Mouse (Mus musculus) forebrain, postnatal 0 days (tissue): Measurements from ENCODE around the gene Krtap28-13. TPM values are rescaled to one million over a fixed set of nuclear protein-coding genes. Genes with fewer than 3 reads are reported as not detected.

Experiments used
- ATAC-seq: fragments of 200-750 bp; cut with Nextera tagmentation; 2 replicates; pipeline ENCODE4 v1.8.0; 2017; ENCODE audit warnings: mild to moderate bottlenecking, moderate library complexity
- DNase-seq: peaks from one replicate; pipeline ENCODE4 v3.0.0-alpha.2; 2015
- H3K27ac ChIP-seq: fragments of 300-500 bp; sonication (generic); 2 replicates; pipeline ENCODE4 v1.5.1; 2014; ENCODE audit warnings: low read depth, mild to moderate bottlenecking, antibody characterized with exemption, low read length, moderate library complexity, mixed read lengths
- H3K27me3 ChIP-seq: fragments of 300-500 bp; sonication (generic); 2 replicates; pipeline ENCODE4 v1.6.1; 2014; ENCODE audit warnings: mild to moderate bottlenecking, low read length, mixed read lengths; ENCODE audit not compliant: insufficient read depth
- H3K36me3 ChIP-seq: fragments of 300-500 bp; sonication (generic); 2 replicates; pipeline ENCODE4 v1.6.1; 2014; ENCODE audit warnings: mild to moderate bottlenecking, moderate library complexity; ENCODE audit not compliant: insufficient read depth
- H3K4me1 ChIP-seq: fragments of 300-500 bp; sonication (generic); 2 replicates; pipeline ENCODE4 v1.6.1; 2014; ENCODE audit warnings: antibody characterized with exemption; ENCODE audit not compliant: insufficient read depth
- H3K4me2 ChIP-seq: fragments of 300-500 bp; sonication (generic); 2 replicates; pipeline ENCODE4 v1.6.1; 2014; ENCODE audit warnings: low read depth, mild to moderate bottlenecking, moderate library complexity
- H3K4me3 ChIP-seq: fragments of 300-500 bp; sonication (generic); 2 replicates; pipeline ENCODE4 v1.5.1; 2014; ENCODE audit warnings: low read depth, low read length, mixed read lengths
- H3K9ac ChIP-seq: fragments of 300-500 bp; sonication (generic); 2 replicates; pipeline ENCODE4 v1.6.1; 2014; ENCODE audit warnings: mild to moderate bottlenecking
- H3K9me3 ChIP-seq: fragments of 300-500 bp; sonication (generic); 2 replicates; pipeline ENCODE4 v1.6.1; 2016; ENCODE audit warnings: low read length
- CTCF ChIP-seq: sonication (generic); IDR thresholded peaks from 2 replicates; pipeline ENCODE4 v1.5.1; 2016; ENCODE audit warnings: antibody characterized with exemption, control low read depth, low read depth
- WGBS: fragments of 180-500 bp; shearing (Covaris S2); extraction: QIAGEN DNeasy Blood & Tissue Kit; methylation state at CpG from one replicate; pipeline ENCODE4 v1.1.7; 2014; 5-methylcytosine and 5-hydroxymethylcytosine counted together
- polyA plus RNA-seq: library from polyadenylated mRNA; unstranded; fragments of >200 nt; fragmentation: Nextera tagmentation; extraction: Ambion mirVana; gene quantifications from 2 replicates; pipeline ENCODE4 v1.2.1, GENCODE M21; 2015
- total RNA-seq: library from RNA; depleted of rRNA; stranded (reverse); fragments of >200 nt; gene quantifications from 2 replicates; pipeline ENCODE4 v1.2.3, GENCODE M21; 2014

The Krtap28-13 gene
- total and polyA plus RNA-seq, 2 experiments from 2014 or later, result not detected

DNA sequence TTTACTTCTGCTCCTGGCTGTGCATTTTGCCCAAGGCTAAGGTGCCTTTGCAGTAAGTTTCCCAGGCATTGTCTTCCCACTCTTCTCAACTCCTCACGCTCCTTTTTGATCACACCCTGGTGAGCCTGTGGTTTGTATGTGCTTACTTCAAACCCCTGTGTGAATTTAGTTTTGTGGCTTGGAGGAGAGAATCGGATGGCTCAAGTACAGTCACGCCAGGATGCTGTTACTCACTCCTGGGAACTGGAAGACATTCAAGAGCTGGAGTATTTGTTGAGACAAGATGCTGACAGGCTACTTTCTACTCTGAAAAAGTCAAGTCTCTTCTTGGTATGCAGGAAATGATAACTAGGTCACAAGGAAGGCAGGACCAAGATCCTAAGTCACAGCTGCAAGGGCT is 30.5 kb downstream of the Krtap28-13 start:
- Histone ChIP-seq H3K4me3 (no peak overlapping the region), H3K4me2 (no peak overlapping the region), H3K27ac (no peak overlapping the region), H3K36me3 (no peaks in the 10 kb centered on the region), H3K9me3 (no peaks in the 10 kb centered on the region), H3K4me1 (no peaks in the 10 kb centered on the region), H3K27me3 (no peaks in the 10 kb centered on the region), H3K9ac (no peak overlapping the region)
- TF ChIP-seq CTCF, result no peak
- WGBS, result 79% methylated on average over 3 of the region's 3 CpGs
- DNase-seq, result no peak
- no peak for ATAC-seq

DNA sequence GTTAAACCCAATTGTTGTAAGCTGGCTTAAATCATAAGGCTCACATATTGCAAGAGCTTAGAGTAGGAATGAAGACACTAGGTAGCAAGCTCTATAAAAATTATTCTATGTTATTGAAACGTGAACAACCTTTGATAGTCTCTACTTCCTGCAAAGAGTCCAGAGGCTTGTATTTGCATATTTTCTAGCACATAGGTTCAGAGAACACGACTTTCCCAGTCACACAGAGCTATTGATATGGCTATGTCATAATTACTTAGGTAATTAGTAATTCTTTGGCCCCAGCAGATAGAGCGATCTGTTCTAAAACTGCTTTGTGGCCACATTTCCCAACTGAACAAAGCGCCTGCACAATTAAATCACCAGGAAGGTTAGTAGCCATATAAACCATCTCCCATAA is 36.2 kb downstream of the Krtap28-13 start:
- H3K4me1 ChIP-seq, result no peaks in the 10 kb centered on the region
- no peak for DNase-seq
- H3K36me3 ChIP-seq, result no peaks in the 10 kb centered on the region
- ATAC-seq, result no peak
- H3K9me3 ChIP-seq, result no peaks in the 10 kb centered on the region
- no peak overlapping the region for H3K4me2 ChIP-seq
- no peak overlapping the region for H3K27ac ChIP-seq
- no peak overlapping the region for H3K4me3 ChIP-seq
- no peak overlapping the region for H3K9ac ChIP-seq
- WGBS, result 73% methylated on average over 4 of the region's 4 CpGs
- no peaks in the 10 kb centered on the region for H3K27me3 ChIP-seq
- TF ChIP-seq CTCF, result no peak

DNA sequence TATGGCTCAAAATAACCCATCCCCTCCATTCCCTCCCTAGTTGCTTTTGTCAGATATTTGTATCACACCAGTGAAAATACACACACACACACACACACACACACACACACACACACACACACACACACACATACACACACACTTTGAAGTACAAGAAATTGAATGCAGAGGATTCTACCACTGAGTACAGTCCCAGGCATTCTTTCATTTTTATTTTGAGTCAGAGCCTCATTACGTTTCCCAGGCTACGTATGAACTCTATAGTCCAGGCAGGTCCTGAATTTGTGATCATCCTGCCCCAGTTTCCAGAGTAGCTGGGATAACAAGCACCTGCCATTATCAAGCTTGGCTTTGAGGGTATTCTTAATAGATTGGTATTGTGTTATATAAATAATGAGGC is 38.4 kb downstream of the Krtap28-13 start:
- ATAC-seq (no peak), DNase-seq (no peak)
- Histone ChIP-seq H3K36me3 (no peaks in the 10 kb centered on the region), H3K4me3 (no peak overlapping the region), H3K27ac (no peak overlapping the region), H3K9ac (no peak overlapping the region), H3K4me1 (no peaks in the 10 kb centered on the region), H3K9me3 (no peaks in the 10 kb centered on the region), H3K27me3 (no peaks in the 10 kb centered on the region), H3K4me2 (no peak overlapping the region)
- WGBS, result 52% methylated on average over 2 of the region's 2 CpGs
- TF ChIP-seq CTCF, result no peak

DNA sequence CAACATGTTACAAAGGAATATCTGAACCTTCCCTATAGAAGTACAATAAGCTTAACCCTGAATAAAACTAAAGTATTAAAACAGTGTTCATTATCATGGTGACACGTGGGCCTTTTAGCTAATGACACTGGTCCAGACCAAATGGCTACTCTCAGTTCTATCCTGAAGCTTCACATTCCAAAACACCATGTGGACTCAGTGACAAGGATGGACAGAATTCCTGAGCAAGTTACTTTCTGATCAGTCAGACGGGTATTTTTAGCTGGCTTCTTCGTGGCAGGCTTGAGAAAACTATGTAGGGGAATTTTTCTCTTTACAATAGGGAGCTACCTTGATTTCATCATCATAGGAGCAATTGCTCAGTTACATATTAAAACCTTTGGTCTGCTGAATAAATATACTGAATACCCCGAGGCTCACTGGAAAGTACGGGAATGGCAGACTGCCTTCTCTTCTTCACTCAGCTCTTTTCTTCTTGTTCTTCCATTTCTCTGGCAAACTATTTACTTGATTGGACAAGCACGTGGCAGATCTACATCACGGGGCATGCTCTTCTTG is 38.9 kb downstream of the Krtap28-13 start:
- Histone ChIP-seq H3K27ac (no peak overlapping the region), H3K36me3 (no peaks in the 10 kb centered on the region), H3K27me3 (no peaks in the 10 kb centered on the region), H3K4me2 (no peak overlapping the region), H3K4me3 (no peak overlapping the region), H3K4me1 (no peaks in the 10 kb centered on the region), H3K9me3 (no peaks in the 10 kb centered on the region), H3K9ac (no peak overlapping the region)
- no peak for TF ChIP-seq CTCF
- DNase-seq, result no peak
- 60% methylated on average over 7 of the region's 7 CpGs for WGBS
- no peak for ATAC-seq

DNA sequence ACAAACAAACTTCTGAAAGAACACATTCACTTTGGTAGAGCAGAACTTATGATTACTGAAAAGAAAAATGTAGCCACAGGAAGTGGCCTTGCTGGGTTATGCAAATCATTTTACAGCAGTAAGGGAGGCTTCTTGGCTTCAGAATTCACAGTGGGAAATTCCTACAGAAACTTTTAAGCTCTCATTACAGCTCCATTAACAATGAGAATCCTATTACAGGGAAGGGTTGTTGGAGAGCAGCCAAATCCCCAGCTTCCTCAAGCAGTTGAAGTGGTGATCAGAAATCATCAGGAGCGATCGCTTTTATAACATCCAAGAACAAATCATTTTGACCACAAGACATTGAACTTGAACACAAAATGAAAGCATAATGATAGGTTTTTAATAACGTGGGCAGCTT is 41.2 kb downstream of the Krtap28-13 start:
- WGBS, result 13% methylated on average over 3 of the region's 3 CpGs
- TF ChIP-seq CTCF, result no peak
- H3K27me3 ChIP-seq, result no peaks in the 10 kb centered on the region

DNA sequence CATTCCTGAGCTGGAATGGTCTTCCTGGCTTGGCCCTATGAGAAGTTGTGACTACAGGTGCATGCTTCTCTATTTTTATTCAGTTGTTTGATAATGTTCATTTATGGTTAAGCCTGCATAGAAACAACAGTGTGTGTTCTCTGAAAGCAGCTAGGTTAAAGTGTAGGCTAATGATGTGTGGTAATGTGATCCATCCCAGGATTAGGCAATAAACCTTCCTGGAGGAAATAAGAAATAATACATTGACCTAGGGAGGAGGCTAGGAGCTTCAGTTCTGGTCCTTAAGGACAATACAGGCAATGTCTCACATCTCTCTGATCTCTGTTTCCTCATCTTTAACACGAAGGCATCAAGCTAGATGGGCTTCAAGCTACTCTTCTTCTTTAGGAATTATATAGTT is 44.7 kb downstream of the Krtap28-13 start:
- Histone ChIP-seq H3K36me3 (no peaks in the 10 kb centered on the region), H3K4me3 (no peak overlapping the region), H3K4me1 (no peaks in the 10 kb centered on the region), H3K27ac (no peak overlapping the region), H3K9ac (no peak overlapping the region), H3K4me2 (no peak overlapping the region), H3K9me3 (no peaks in the 10 kb centered on the region), H3K27me3 (no peaks in the 10 kb centered on the region)
- ATAC-seq, result no peak
- 71% methylated on average over 1 of the region's 1 CpGs for WGBS
- no peak for DNase-seq
- no peak for TF ChIP-seq CTCF

More for the DNA sequence above, 41.2 kb downstream of the Krtap28-13 start:
- Histone ChIP-seq H3K4me1 (no peaks in the 10 kb centered on the region), H3K9me3 (no peaks in the 10 kb centered on the region), H3K4me2 (no peak overlapping the region), H3K36me3 (no peaks in the 10 kb centered on the region), H3K9ac (no peak overlapping the region), H3K4me3 (no peak overlapping the region), H3K27ac (no peak overlapping the region)
- ATAC-seq (no peak), DNase-seq (peak; percentile 42)

DNA sequence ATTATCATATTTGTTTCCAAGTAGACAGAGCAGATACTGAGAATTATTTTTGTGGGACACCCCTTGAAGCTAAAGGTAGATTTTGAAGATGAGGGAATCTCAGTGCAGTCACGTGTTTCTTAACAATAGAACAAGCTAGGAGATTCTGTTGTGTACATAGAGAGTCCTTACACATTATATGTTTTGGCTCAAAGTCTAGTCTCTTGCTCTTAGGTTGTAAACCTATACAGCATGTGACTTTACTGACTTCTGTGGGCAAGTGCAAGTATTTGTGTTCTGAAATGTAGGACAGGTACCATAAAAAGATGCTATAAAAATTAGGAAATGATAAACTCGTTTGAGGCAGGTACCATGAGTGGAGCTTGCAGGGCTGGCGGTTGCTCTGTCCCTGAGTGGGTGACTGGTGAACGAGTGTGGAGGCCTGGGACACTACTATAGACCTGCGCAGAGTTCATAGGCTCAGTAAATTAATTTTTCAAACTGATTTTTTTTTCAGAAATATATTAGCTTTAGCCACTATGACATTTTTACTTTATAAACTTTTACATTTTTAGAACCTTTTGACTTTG is 46.8 kb downstream of the Krtap28-13 start:
- Histone ChIP-seq H3K4me3 (no peak overlapping the region), H3K36me3 (no peaks in the 10 kb centered on the region), H3K4me2 (no peak overlapping the region), H3K4me1 (no peaks in the 10 kb centered on the region), H3K9me3 (no peaks in the 10 kb centered on the region), H3K9ac (no peak overlapping the region), H3K27me3 (no peaks in the 10 kb centered on the region), H3K27ac (no peak overlapping the region)
- 86% methylated on average over 5 of the region's 5 CpGs for WGBS
- no peak for ATAC-seq
- TF ChIP-seq CTCF, result no peak
- DNase-seq, result no peak
